Mouse (Mus musculus) megakaryocyte, embryonic 14.5 days (primary cell): ENCODE data around the gene Idua.

ENCODE experiments used
- FLI1 ChIP-seq: IDR thresholded peaks from 2 replicates; pipeline ENCODE4 v1.6.1; 2012; ENCODE audit warnings: low read length, inconsistent platforms, mixed read lengths
- GATA1 ChIP-seq: IDR thresholded peaks from 3 replicates; pipeline ENCODE4 v1.6.1; 2012; ENCODE audit warnings: mixed read lengths, low read length, inconsistent platforms, borderline replicate concordance

DNA sequence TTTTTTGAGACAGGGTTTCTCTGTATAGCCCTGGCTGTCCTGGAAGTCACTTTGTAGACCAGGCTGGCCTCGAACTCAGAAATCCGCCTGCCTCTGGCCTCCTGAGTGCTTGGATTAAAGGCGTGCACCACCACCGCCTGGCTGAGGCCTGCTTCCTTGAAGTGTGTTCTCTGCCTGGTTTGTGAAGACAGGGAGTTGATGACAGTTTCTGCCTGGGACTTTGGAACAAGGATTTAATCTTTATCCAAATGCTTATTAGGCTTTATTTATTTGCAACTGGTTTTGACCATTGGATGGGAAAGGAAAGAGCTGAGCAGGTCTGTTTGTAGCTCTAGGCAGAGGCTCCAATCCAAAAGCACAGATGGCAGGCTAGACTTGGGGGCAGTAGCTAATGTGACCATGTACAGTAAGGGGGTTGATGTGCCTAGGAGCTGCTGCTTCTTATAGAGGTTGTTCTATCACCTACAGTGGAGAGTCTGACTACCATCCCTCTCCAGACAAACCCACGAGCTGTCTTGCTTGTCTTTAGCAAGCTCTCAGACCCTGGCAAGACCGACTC, 18.2 kb downstream of the Idua start:
- no peak for TF ChIP-seq FLI1
- no peak for TF ChIP-seq GATA1
